Mouse (Mus musculus): Measurements from ENCODE around the gene Gje1.

Gene Gje1

DNA sequence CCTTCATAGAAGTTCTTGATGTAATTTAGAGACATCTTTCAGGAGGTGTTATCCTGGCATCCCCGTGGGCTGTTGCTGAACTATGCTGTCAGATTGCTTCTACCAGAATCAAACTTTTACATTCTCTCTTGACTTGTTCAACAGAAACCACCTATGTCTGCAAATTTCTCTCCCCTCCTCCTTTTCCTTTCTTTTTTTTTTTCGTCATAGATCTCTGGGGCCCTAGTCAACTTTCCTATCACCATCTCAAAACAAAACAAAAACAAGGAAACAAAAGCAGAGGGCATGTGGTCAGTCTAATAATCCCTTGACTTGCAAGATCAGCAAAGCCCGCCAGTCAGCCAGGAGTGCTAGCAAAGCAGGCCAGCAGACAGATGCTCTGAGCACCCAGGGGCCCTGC lies at the start of gene Gje1:
Gene Gje1, minus strand, starts transcription at position 101 of the 400 bp plus-strand sequence.
- DNase-seq = no peak

- DNase-seq = no peak
These were observed 42.6 kb upstream of the Gje1 start for GRCm38 (mm10) chr10:14760618-14761017.

- DNase-seq = peak; percentile 15
These were observed 41.9 kb upstream of the Gje1 start for GRCm38 (mm10) chr10:14759665-14760558.

- no peak for DNase-seq
These were observed 16.3 kb upstream of the Gje1 start for GRCm38 (mm10) chr10:14734285-14734684.

DNA sequence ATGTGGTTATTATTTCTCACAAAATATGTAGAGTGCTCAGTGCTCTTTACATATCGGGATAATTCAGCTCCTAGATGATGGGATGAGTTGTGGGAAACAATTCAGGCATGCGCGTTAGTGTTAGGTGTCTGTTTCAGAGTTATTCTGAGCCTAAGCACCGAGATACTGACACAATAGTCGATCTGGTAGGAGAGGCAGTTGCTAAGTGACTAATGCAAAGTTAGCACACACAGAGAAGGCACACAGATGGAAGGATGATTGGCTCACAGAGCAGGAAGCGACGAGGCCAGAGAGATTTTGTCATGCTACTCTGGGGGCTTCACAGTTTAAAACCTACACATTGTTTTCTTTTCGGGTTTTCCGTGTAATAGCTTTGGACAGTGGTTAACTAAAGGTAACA lies 7.7 kb upstream of the Gje1 start:
- peak; percentile 9 for DNase-seq

DNA sequence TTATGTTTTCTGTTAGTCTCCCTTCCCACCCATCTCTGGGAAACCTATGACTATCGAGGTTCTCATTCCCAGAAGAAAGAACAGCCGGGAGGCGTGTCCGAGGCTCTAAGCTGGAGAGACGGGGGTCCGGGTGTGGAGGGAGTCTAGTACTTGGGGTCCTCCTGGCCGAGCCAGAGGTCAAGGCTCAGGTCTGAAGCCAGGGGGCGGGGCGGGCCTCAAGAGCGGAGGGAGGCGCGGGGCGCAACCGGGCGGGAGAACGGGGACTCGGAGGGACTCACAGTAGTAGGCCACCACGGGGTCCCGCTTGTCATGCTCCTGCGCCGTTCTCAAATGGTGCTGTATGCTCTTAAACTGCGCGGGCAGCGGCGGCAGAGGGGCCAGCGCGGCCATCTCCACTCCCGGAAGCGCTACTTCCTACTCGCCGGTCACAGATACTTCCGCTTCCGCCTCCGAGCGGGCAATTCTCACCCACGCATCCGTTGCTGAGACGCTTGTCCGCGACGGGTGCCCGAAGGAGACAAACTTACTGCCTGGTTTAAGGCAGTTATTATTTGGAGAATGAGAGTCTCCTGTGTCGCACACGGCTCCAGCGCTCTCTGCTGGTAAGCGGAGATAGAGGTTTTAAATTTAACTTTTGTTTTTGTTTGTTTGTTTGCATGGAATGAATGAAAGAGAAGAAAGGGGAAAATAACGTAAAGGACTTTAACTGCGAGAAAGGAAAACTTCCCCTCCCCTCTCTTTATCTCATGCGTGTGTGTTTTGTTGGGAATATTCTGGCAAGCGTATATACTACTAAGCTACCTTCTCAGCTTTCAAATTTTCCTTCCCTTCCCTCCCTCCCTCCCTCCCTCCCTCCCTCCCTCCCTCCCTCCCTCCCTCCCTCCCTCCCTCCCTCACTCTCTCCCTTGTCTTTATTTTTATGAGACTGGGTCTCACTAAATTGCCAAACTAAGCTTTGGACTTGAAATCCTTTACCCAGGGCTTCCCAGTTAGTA lies 12.6 kb downstream of the Gje1 start, which contains the start of the genes Vta1 and Nmbr:
Gene Vta1, minus strand, starts transcription at position 489 of the 995 bp plus-strand sequence.
Gene Nmbr, plus strand, starts transcription at position 520 of the 995 bp plus-strand sequence.
- peak; percentile 99 for DNase-seq

- DNase-seq = no peak
These were observed 14.1 kb downstream of the Gje1 start for GRCm38 (mm10) chr10:14703830-14704420.

- DNase-seq = no peak
These were observed 14.8 kb downstream of the Gje1 start for GRCm38 (mm10) chr10:14703239-14703638.

DNA sequence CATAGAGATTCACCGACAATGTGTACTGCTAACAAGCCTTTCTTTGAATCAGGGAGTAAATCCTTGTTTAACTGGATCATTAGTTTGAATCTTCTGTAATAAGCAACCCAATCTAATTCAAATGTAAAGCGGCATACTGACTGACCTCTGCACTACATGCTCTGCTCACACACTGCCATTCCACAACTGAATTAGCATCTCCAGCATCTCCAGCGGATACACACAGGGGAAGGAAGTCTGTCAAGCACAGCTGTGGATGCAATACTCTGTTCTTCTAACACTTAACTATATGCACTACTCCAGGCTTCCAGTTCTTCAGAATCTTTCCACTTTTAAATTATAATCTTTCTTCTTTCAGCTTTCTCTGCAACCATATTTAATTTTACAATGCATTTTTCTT lies 27.7 kb downstream of the Gje1 start:
- no peak for DNase-seq

GRCm38 (mm10) chr10:14688785-14689442 lies 29.1 kb downstream of the Gje1 start:
- no peak for DNase-seq

DNA sequence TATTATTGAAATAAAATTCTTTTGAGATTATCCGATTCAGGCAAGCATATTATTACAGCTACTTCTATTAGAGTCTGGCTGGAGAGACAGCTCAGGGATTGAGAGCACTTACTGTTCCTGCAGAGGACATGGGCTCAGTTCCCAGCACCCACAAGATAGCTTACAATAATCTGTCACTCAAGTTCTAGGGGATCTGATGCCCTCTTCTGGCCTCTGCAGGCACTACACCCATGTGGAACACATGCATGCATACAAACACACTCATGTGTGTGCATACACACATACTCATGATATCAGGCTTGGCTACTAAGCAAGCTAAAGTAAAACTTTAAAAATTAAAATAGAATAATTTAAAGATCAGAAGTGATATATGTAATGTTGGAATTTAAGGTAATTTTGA lies 32.4 kb downstream of the Gje1 start:
- no peak for DNase-seq

GRCm38 (mm10) chr10:14666147-14666546 lies 51.9 kb downstream of the Gje1 start:
- no peak for DNase-seq
